8 mouse cellular contexts compared by ENCODE assay signal in the genomic region with DNA sequence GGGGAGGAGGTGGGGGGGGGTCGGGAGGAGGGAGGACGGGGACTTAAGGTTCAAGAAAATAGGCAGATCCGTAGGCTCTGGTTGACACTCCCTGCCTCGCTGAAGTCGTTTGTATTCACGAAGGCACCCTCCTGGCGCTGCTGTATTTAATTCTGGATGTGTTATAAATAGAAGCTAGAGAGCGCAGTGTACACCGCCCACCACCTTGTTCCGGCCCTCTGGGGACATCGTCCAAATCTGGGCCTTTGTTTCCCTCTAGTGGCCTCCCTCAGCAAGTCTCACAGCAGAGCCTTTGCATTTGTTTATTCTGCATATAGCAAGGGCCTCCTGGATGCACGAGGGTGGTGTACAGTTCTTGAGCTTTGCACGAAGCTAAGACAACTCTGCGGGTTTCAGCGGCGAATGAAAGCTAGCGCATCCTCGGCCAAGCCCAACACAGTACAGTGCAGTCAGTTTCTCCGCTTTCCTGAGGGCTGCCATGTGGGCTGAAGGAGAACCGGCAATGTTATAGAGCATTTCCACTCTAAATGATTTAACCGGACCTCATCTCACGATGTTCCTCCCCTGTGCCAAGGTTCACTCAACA. TPM values are rescaled to one million over a fixed set of nuclear protein-coding genes. Genes with fewer than 3 reads are reported as not detected.
DNase-seq lines count a peak whose midpoint lies in the region; ATAC-seq lines count a peak whose summit lies in the region.

No protein-coding gene starts in this region.

- 10% methylated on average over 22 of the region's 22 CpGs for WGBS in intestine, embryonic 15.5 days

- ATAC-seq in intestine, embryonic 15.5 days = peak; percentile 94
- peak; percentile 88 for ATAC-seq in megakaryocyte progenitor cell, adult 5-6 weeks (replicated peaks; ENCODE audit: poor library complexity)
- ATAC-seq in erythroblast, adult 5-6 weeks (replicated peaks; ENCODE audit: low FRiP score, poor library complexity, severe bottlenecking) = no peak

- peak overlapping the region; percentile 52 for H3K4me2 ChIP-seq in intestine, embryonic 15.5 days (replicated peaks)

- no peaks in the 10 kb centered on the region for H3K9me3 ChIP-seq in intestine, embryonic 15.5 days

- peaks cover 13% of the 10 kb centered on the region for H3K4me1 ChIP-seq in intestine, embryonic 15.5 days (replicated peaks)

- intact Hi-C loops in left cerebral cortex, postnatal 14 days (cut with DNase I) = loop anchor here (2.0 kb wide), 1 partner anchor 43 kb away; a partner anchor contains a TSS

- H3K27me3 ChIP-seq in intestine, embryonic 15.5 days (replicated peaks) = no peaks in the 10 kb centered on the region

- peak overlapping the region; percentile 44; the same call in 1 of the 2 replicates for H3K27ac ChIP-seq in intestine, embryonic 15.5 days

- DNase-seq in adrenal gland, adult 8-10 months = peak; percentile 47
- DNase-seq in embryo, embryonic 10.5 days (ENCODE audit: low spot score) = peak; percentile 89
- peak; percentile 39 to 73 for DNase-seq in gastrocnemius, postnatal 4 days (ENCODE audit: low spot score in 2 of 2)
- DNase-seq in left cerebral cortex, postnatal 14 days (ENCODE audit: low spot score in 2 of 2) = peak; percentile 88 to 95
- DNase-seq in right cerebral cortex, postnatal 10 days (ENCODE audit: low spot score in 2 of 2) = peak; percentile 91 to 94

- no peaks in the 10 kb centered on the region; the same call in 1 of the 2 replicates for H3K36me3 ChIP-seq in intestine, embryonic 15.5 days

- peak overlapping the region; percentile 36; the same call in 1 of the 2 replicates for H3K9ac ChIP-seq in intestine, embryonic 15.5 days

- peak overlapping the region; percentile 26 for H3K4me3 ChIP-seq in intestine, embryonic 15.5 days (replicated peaks)

RNA-seq across cellular contexts. Expression of a gene that starts 43.0 kb away (rescaled TPM):
- total RNA-seq in adrenal gland, adult 8-10 months (2022) = 1,000 to 10,000 TPM; 1,250 to 2,890 (median 1,476) TPM
- total RNA-seq in gastrocnemius, postnatal 4 days (2021) = 1,000 to 10,000 TPM; 1,335 to 1,352 TPM
- polyA plus RNA-seq in intestine, embryonic 15.5 days (2015; fragmentation: Nextera tagmentation; extraction: Ambion mirVana) = 2,425 and 2,606 TPM in 2 replicates
- total RNA-seq in left cerebral cortex, postnatal 14 days (2021) = 1,000 to 10,000 TPM; 2,189 to 2,356 TPM
- 3,635 and 4,207 TPM in 2 replicates for total RNA-seq in megakaryocyte progenitor cell, adult 5-6 weeks (2015)
- 4,709 and 5,125 TPM in 2 replicates for total RNA-seq in megakaryocyte progenitor cell, adult 5-6 weeks (2017)
- 767 and 958 TPM in 2 replicates for total RNA-seq in erythroblast, adult 5-6 weeks (2015; ENCODE audit: low replicate concordance)
- total RNA-seq in erythroblast, adult 5-6 weeks (2017; ENCODE audit: low replicate concordance) = 825 and 1,090 TPM in 2 replicates
